Mouse (Mus musculus) layer of hippocampus, adult 11-12 months (tissue): ENCODE data around the gene Ccdc148.

Experiments
- DNase-seq: peaks from one replicate; pipeline ENCODE4 v3.0.0; 2022; ENCODE audit warnings: low spot score

Ccdc148 gene

GRCm38 (mm10) chr2:58783526-58783925 is 377.0 kb downstream of the Ccdc148 start:
- no peak for DNase-seq

GRCm38 (mm10) chr2:58778986-58779495 is 381.4 kb downstream of the Ccdc148 start:
- DNase-seq = no peak

GRCm38 (mm10) chr2:58773833-58774232 is 386.6 kb downstream of the Ccdc148 start:
- DNase-seq = no peak
